ENCODE assay signal across 14 mouse cellular contexts in genomic region chr12:32138831-32139230, GRCm38 (mm10).
DNase-seq lines count a peak whose midpoint lies in the region; ATAC-seq and TF ChIP-seq lines count a peak whose summit lies in the region.
"Had no signal": no experiment of that assay in that cellular context is flagged by ENCODE, and none has a peak within 500 bp of the region (broad histone marks: within the 10 kb centered on the region; RNA-seq: fewer than 3 reads in every experiment).

No protein-coding gene starts in this region.

- no peak overlapping the region for H3K9ac ChIP-seq in liver, embryonic 12.5 days
- H3K9ac ChIP-seq in MEL (ENCODE audit: control insufficient read depth, low read depth, low read length, poor library complexity, severe bottlenecking) = peak overlapping the region; percentile 20
- no peak overlapping the region for H3K9ac ChIP-seq in embryonic facial prominence, embryonic 14.5 days (ENCODE audit: low read depth, low read length)
- H3K9ac ChIP-seq: forebrain, postnatal 0 days; neural tube, embryonic 13.5 days had no signal

- no peak for TF ChIP-seq EP300 in MEL (IDR thresholded peaks at IDR 0.05; ENCODE audit: low read depth in 1 of 2, low read length in 2 of 2)

- no peak for TF ChIP-seq CTCF in MEL (IDR thresholded peaks at IDR 0.05 in 2 of 3, conservative IDR thresholded peaks at IDR 0.05 in 1 of 3; ENCODE audit: control insufficient read depth in 1 of 3, insufficient read depth in 1 of 3, low read depth in 2 of 3, low read length in 3 of 3, poor library complexity in 1 of 3, severe bottlenecking in 1 of 3)

- WGBS in liver, embryonic 12.5 days (ENCODE audit: insufficient replicate concordance) = 69% methylated on average over 5 of the region's 5 CpGs
- 74% methylated on average over 5 of the region's 5 CpGs for WGBS in embryonic facial prominence, embryonic 14.5 days

- peaks cover 56% of the 10 kb centered on the region for H3K4me1 ChIP-seq in liver, embryonic 12.5 days
- peaks cover 16 to 51% of the 10 kb centered on the region in 2 experiments for H3K4me1 ChIP-seq in MEL (ENCODE audit: control insufficient read depth in 1 of 2, insufficient read depth in 2 of 2, low read length in 2 of 2)
- peaks cover 5% of the 10 kb centered on the region; the same call in 1 of the 2 replicates for H3K4me1 ChIP-seq in embryonic facial prominence, embryonic 14.5 days (ENCODE audit: control insufficient read depth, insufficient read depth, low read length)
- H3K4me1 ChIP-seq: neural tube, embryonic 13.5 days had no signal

- TF ChIP-seq RAD21 in MEL (IDR thresholded peaks at IDR 0.05; ENCODE audit: low read depth, low read length) = no peak

- H3K27ac ChIP-seq in liver, embryonic 12.5 days = peak overlapping the region; percentile 49
- peak overlapping the region; percentile 53 for H3K27ac ChIP-seq in MEL (ENCODE audit: control insufficient read depth, low read depth, low read length)
- H3K27ac ChIP-seq in embryonic facial prominence, embryonic 14.5 days (replicated peaks; ENCODE audit: low read depth, low read length) = no peak overlapping the region; the same call in 1 of the 2 replicates
- H3K27ac ChIP-seq: neural tube, embryonic 13.5 days had no signal

- DNase-seq in liver (no peak), MEL (ENCODE audit: low read depth, low spot score) (no peak)
- DNase-seq in embryonic facial prominence, embryonic 14.5 days (ENCODE audit: low spot score) = peak; percentile 29
- peak; percentile 43 to 75 for DNase-seq in lung, postnatal 4 days
- no peak for DNase-seq in left cerebral cortex, adult 9 months (ENCODE audit: low spot score in 2 of 2)
- DNase-seq in ovary, postnatal 10 days (ENCODE audit: low spot score) = no peak
- DNase-seq in left cerebral cortex, postnatal 10 days (ENCODE audit: extremely low spot score in 1 of 2, low spot score in 2 of 2) = no peak
- DNase-seq: forebrain, postnatal 0 days; kidney, adult 9 months; left cerebral cortex, postnatal 4 days; retina, postnatal 1 day had no signal

- intact Hi-C loops in left cerebral cortex, postnatal 10 days (cut with DNase I) = no loop called here

- no peak for TF ChIP-seq POLR2A in MEL (IDR thresholded peaks at IDR 0.05; ENCODE audit: control insufficient read depth in 1 of 2, insufficient read depth in 1 of 2, low read depth in 1 of 2, low read length in 2 of 2, poor library complexity in 1 of 2)

- no peak overlapping the region for H3K4me2 ChIP-seq in liver, embryonic 12.5 days
- no peak overlapping the region for H3K4me2 ChIP-seq in embryonic facial prominence, embryonic 14.5 days (ENCODE audit: low read depth, low read length)
- H3K4me2 ChIP-seq: neural tube, embryonic 13.5 days had no signal

- no peaks in the 10 kb centered on the region for H3K9me3 ChIP-seq in liver, embryonic 12.5 days (replicated peaks)
- H3K9me3 ChIP-seq in MEL (replicated peaks; ENCODE audit: insufficient read depth, low read length) = no peaks in the 10 kb centered on the region
- no peaks in the 10 kb centered on the region for H3K9me3 ChIP-seq in embryonic facial prominence, embryonic 14.5 days (ENCODE audit: control insufficient read depth, low read length)
- H3K9me3 ChIP-seq: neural tube, embryonic 13.5 days had no signal

- no peaks in the 10 kb centered on the region for H3K27me3 ChIP-seq in liver, embryonic 12.5 days (replicated peaks)
- H3K27me3 ChIP-seq in MEL (ENCODE audit: control insufficient read depth in 1 of 2, insufficient read depth in 2 of 2, low read length in 2 of 2) = no peaks in the 10 kb centered on the region
- no peaks in the 10 kb centered on the region for H3K27me3 ChIP-seq in embryonic facial prominence, embryonic 14.5 days (replicated peaks; ENCODE audit: control insufficient read depth, insufficient read depth, low read length)
- H3K27me3 ChIP-seq: neural tube, embryonic 13.5 days; Patski had no signal

- no peaks in the 10 kb centered on the region for H3K36me3 ChIP-seq in liver, embryonic 12.5 days
- peaks cover 0 to 53% of the 10 kb centered on the region in 2 experiments; a peak in 2 of 4 replicates for H3K36me3 ChIP-seq in MEL (ENCODE audit: control insufficient read depth in 1 of 2, insufficient read depth in 2 of 2, low read length in 2 of 2)
- H3K36me3 ChIP-seq in embryonic facial prominence, embryonic 14.5 days (ENCODE audit: control insufficient read depth, insufficient read depth, low read length) = no peaks in the 10 kb centered on the region
- H3K36me3 ChIP-seq: neural tube, embryonic 13.5 days had no signal

- no peak overlapping the region for H3K4me3 ChIP-seq in liver, embryonic 12.5 days
- H3K4me3 ChIP-seq in MEL (ENCODE audit: control insufficient read depth in 1 of 2, insufficient read depth in 1 of 2, low read depth in 2 of 2, low read length in 2 of 2) = no peak overlapping the region
- no peak overlapping the region for H3K4me3 ChIP-seq in embryonic facial prominence, embryonic 14.5 days (ENCODE audit: low read depth, low read length)
- H3K4me3 ChIP-seq: neural tube, embryonic 13.5 days had no signal

- no peaks in the 10 kb centered on the region for H3K79me2 ChIP-seq in MEL (ENCODE audit: control insufficient read depth, insufficient read depth, low read length, poor library complexity)

- ATAC-seq in liver, embryonic 12.5 days = no peak
- ATAC-seq in embryonic facial prominence, embryonic 14.5 days (ENCODE audit: low read depth) = peak; percentile 37; the same call in 1 of the 2 replicates
- ATAC-seq: forebrain, postnatal 0 days; Patski had no signal

TF ChIP-seq in MEL, 35 proteins besides CTCF, POLR2A, EP300 and RAD21:
- no peak for TF ChIP-seq ELF1 (IDR thresholded peaks at IDR 0.05; ENCODE audit: low read depth, low read length)
- TF ChIP-seq ZC3H11A (IDR thresholded peaks at IDR 0.05; ENCODE audit: low read depth, low read length) = no peak
- no peak for TF ChIP-seq NRF1 (IDR thresholded peaks at IDR 0.05; ENCODE audit: insufficient read depth, low read depth, low read length, poor library complexity, severe bottlenecking)
- TF ChIP-seq ZKSCAN1 (IDR thresholded peaks at IDR 0.05; ENCODE audit: low read depth, low read length) = no peak
- no peak for TF ChIP-seq SIN3A (IDR thresholded peaks at IDR 0.05; ENCODE audit: low read length)
- no peak for TF ChIP-seq CHD1 (IDR thresholded peaks at IDR 0.05; ENCODE audit: low read depth, low read length)
- no peak for TF ChIP-seq HCFC1 (IDR thresholded peaks at IDR 0.05; ENCODE audit: low read depth, low read length)
- TF ChIP-seq SMC3 (IDR thresholded peaks at IDR 0.05; ENCODE audit: low read depth, low read length) = no peak
- TF ChIP-seq USF2 (IDR thresholded peaks at IDR 0.05; ENCODE audit: borderline replicate concordance in 1 of 2, insufficient read depth in 1 of 2, low read depth in 1 of 2, low read length in 2 of 2) = no peak
- TF ChIP-seq ZMIZ1 (IDR thresholded peaks at IDR 0.05; ENCODE audit: low read depth, low read length) = no peak
- TF ChIP-seq CHD2 (IDR thresholded peaks at IDR 0.05; ENCODE audit: low read length) = no peak
- no peak for TF ChIP-seq NELFE (IDR thresholded peaks at IDR 0.05; ENCODE audit: low read depth, low read length)
- no peak for TF ChIP-seq MXI1 (IDR thresholded peaks at IDR 0.05; ENCODE audit: low read depth, low read length)
- no peak for TF ChIP-seq TAL1 (IDR thresholded peaks at IDR 0.05; ENCODE audit: low read length)
TF ChIP-seq in MEL: peak in this region for 0.

Comparison
In these comparisons a context has a peak if more than half of its experiments do, and no peak if none do; other contexts are left out.
1. DNase-seq: peak in embryonic facial prominence, embryonic 14.5 days (single experiment) and lung, postnatal 4 days (2 of 2); none in liver (single experiment), MEL (single experiment), left cerebral cortex, adult 9 months (0 of 2), ovary, postnatal 10 days (single experiment) and left cerebral cortex, postnatal 10 days (0 of 2).